Mouse (Mus musculus): ENCODE measurements around the gene Hist1h2ah.

Hist1h2ah gene

DNA sequence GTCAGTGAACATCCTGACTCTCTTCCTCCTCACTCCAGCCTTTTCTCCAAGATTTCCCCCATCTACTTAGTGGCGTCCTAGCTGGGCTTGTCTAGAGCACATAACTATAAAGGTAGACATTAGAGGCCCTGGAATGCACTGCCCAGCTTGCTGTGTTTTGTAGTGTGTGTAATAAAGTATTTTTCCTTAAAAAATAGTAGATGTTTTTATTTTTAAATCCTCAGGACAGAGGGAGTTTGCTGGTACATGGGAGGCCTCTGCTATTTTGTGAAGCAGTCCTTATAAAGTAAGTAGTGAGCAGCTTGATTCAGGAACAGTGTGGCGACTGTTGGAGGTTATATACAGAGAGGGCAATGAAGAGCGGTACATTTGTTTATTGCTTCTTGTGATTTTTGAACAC, 26.7 kb downstream of the Hist1h2ah start:
- DNase-seq (ENCODE audit: low spot score) = no peak

DNA sequence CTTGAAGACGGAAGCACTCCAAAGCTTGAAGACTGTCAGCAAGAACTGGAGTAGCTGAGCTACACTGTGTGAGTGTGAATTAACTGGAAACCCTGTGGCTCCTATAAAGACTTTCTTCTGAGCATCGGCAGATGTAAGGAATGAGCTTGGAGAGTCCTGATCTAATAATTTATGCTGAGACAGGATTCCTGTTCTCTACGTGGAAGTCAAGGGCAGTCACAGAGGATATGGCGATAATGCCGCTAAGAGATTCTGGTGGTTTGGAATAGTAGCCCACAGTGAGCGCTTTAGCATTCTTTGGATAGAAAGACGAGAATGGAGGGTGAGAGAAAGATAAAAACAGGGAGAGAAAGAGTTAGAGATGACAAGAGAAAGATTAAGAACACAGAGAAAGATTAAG, 27.5 kb downstream of the Hist1h2ah start:
- no peak for DNase-seq (ENCODE audit: low spot score)

DNA sequence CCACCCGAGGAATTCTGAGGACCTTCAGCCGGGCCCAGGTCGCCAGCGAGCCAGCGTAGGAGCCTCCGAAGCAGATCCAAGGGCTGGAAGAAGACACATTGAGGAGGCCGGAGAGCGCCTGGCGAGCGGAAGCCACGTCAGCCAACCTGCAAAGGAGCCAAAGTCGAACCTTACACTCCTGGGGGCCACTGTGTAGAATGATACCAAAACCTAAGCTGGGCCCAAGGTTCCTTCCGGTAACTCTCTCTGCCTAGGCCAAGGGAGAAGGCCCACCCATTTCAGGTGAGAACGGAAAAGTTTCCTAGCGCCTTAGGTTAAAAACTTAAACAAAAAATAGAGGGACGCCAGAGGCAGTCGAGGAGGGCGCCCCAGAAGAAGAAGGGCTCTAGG, 28.3 kb downstream of the Hist1h2ah start:
- no peak for DNase-seq (ENCODE audit: low spot score)

DNA sequence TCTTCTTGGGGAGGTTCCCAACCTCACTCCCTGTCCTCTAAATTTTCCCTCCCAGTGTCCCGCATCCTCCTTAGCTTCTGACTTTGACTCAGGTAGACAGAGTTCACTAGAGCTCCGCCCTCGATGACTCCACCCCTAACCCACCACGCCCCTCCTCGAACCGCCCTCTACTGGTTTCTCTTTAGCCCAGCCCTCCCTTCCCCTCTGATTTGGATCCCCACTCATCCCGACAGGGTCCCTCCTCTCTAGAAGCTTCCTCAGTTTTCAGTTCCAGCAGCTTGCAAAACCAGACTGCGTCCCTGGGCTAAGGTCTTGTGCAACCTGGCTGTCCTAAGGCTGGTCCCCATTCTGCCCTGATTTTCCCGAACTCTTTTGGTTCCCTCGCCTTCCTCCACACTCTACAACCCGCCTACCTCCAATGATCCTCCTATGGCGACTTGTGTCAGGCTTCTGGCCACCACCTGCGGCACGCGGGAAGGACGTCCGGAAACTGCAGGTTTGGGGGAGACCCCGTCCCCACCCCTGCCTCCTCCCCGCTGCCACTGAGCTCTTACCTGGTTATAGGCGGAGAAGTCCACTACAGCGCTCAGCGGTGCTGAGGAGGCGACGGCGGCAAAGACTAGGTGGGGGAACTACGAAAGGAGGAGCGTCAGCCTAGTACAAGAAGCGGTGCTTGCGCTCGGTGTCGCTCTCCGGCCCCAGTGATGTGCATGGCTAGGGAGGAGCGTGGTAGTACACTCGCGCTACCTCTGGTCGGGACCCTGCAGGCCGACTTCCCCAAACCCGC, 28.8 kb downstream of the Hist1h2ah start:
- DNase-seq (ENCODE audit: low spot score) = no peak

DNA sequence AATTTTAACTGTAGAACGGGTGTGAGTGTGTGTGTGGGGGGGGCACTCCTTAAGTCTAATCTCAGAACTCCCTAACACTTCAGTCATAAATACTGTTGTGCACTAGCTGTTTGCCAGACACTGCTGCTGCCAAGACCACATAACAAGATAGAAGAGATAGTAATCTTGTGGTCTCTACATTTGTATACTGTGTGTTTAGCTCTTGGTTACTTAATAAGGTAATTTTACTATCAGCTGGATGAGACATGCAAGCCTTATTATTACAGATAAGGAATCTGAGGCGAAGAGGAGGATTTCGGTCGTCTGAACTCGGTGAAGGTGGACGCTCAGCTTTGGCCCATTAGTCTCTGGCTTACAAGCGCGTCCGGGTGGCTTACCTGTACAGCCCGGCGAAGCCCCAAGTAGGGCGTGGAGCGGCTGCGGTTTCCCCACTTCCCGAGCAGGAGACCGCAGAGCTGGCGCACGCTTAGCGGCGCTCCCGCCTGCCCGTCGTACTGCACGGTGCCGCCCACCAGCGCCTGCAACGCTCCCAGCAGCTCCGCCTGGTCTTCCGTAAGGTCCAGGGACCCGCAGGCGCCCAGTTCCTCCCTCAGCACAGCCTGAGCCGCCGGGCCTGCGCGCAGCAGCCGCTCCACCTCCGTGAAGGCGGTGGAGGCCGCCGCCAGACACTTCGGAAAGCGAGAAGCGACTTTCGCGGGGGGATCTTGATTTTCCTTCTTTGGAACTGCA, 29.6 kb downstream of the Hist1h2ah start:
- DNase-seq (ENCODE audit: low spot score) = no peak

DNA sequence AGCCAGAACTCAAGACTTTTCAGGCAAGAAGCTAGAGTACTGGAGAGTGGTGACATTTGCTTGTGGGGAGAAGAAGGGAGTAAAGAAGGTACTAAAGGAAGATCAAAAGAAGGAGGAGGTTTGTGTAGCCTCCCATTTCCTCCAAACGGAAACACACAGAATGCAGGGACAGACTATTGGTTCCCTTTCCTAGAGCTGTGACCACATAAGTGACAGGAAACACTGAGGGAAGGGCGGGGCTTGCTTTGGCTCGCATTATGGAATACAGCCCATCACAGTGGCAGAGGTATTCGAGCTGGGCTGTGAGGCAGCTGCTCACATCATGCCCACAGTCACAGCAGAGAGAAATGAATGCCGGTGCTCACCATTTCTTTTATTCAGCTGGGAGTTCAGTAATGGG, 33.5 kb downstream of the Hist1h2ah start:
- no peak for DNase-seq (ENCODE audit: low spot score)

DNA sequence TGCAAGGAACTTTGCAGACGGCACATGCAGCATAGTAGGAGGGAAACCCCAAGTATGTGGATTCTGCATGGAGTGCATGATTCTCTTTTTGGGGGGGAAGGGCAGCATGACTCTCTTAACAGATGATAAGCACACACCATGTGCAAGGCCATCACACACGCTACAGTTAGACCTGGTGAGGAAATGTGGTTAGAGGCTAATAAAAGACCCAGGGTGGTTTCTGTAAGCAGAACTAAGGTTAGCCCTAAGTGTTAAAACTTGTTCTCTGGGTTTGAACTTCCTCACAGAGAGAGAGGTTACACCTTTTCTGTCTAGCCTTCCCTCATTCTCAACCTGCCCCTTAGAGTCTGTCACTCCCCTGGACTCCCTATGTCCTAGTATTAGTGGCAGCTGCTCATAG, 34.0 kb downstream of the Hist1h2ah start:
- DNase-seq (ENCODE audit: low spot score) = no peak

DNA sequence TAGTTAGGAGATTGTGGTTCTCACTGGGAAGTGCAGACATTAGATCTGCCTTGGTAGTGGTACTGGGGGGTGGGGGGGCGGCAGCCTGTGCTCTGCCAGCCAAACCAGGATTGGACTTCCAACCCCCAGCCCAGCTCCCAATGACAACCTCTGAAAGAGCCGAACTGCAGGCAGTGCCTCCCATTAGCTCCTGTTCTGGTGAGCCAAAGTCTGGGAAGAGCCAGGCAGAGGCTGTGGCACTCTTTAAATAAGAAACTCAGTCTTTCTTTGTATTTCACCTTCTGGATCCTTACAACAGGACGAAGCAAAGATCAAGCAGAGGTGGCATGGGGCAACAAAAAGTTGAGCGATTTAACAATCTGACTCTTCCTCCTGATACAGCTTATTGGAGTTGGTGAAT, 36.2 kb downstream of the Hist1h2ah start:
- no peak for DNase-seq (ENCODE audit: low spot score)

DNA sequence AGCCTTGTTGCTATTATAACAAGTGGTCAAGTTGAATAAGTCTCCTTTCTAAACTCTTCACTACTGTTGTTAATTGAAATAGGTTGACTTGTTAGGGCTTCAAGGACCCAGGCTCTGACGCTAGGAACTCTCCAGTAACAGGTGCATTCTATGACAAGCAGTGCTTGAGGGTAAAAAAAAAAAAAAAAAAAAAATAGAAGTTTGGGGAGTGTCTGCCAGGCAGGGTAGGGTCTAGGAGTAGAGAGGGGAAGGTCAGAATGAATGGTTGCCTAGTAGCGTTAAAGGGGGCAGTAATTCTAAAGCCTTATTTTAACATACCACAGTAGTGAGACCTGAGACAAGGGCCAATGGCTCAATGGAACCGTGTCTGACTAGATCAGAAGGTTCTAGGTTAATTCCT, 37.0 kb downstream of the Hist1h2ah start:
- DNase-seq (ENCODE audit: low spot score) = no peak

DNA sequence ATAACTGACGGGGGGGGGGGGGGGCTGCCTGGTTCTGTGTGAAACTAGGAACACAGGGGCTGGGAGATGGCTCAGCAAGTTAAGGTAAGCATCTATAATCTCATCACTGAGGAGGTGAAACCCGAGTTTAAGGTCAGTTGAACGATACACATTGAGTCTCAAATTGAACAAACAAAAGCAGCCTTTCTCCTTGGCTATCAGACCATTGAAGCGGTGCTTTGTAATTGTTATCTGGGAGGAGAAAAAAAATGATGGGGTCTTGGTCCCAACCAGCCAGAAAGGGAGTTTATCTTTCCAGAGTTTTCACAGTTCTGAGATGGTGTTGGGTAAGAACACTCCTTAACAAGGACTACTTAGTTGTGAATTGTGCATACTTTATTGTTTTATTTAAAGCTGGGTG, 37.5 kb downstream of the Hist1h2ah start:
- DNase-seq (ENCODE audit: low spot score) = no peak

DNA sequence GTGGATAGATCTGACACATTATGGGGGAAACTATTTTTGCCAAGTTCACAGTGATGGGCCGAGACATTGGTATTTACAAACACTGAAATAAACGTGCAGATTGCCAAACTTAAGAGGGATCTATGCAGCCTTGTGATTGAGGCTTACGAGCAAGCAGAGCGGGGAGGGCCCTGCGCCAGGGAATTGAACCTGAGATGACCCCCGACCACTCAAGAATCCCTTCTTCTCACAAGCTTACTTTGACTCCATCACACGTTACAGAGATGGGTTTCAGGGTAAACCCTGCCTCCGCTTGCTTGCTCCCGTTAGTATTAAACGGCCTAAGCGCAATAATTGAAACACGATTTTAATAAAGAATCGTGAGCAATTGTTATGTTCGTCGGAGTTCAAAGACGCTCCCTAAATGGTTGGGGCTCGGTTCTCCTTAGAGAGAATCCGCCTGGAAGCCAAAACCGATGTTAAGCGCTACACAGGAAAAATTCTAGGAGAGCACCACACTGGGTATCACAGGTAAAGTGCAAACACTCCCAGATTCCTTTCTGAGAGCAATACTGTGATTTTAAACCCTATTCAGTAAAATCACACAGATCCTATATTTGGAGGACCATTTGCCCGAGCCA, 38.1 kb downstream of the Hist1h2ah start:
- DNase-seq (ENCODE audit: low spot score) = no peak

DNA sequence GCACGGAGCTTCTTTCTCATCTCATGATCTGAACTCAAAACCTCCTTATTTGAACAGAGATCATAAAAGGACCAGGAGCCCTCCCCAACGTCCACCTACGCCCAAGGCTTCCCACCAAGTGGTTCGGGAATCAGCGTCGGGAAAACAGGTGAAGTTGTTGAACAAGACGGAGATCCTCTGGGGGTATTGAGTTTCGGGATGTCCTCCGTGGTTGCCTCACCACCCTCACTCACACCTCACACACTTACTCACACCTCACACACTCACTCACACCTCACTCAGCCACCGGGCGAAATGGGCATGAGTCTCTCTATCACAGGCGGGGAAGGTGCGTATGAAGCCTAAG, 38.6 kb downstream of the Hist1h2ah start:
- DNase-seq (ENCODE audit: low spot score) = no peak

DNA sequence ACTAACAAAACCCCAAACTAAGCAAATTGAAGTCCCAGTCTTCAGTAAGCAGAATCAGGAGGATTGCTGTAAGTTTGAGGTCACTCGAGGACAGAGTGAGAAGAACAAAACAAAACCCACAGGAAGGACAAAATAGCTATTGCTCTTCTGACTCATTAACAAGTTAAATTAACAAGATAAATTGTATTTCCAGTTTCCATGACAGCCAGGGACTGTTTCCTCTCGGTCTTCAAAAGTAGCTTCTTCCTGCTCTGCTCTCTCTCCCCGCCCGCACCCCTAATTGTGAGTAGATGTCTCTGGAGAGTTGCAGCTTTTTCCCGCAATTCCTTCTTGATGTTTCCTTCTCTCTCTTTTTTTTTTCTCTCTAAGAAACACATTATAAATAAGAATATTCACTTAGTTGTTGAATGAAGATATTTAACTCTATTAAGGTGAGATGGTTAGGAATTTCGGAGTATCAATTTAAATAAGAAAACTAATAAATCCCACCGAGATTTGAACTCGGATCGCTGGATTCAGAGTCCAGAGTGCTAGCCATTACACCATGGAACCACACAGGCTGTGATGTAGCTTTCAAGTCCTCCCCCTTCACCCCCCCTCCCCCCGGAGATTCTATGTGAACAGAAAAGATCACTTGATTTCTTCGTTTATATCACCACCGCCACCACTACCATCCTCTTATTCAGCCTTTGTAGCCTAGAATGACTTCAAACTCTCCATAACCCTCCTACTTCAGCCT, 39.1 kb downstream of the Hist1h2ah start:
- no peak for DNase-seq (ENCODE audit: low spot score)

DNA sequence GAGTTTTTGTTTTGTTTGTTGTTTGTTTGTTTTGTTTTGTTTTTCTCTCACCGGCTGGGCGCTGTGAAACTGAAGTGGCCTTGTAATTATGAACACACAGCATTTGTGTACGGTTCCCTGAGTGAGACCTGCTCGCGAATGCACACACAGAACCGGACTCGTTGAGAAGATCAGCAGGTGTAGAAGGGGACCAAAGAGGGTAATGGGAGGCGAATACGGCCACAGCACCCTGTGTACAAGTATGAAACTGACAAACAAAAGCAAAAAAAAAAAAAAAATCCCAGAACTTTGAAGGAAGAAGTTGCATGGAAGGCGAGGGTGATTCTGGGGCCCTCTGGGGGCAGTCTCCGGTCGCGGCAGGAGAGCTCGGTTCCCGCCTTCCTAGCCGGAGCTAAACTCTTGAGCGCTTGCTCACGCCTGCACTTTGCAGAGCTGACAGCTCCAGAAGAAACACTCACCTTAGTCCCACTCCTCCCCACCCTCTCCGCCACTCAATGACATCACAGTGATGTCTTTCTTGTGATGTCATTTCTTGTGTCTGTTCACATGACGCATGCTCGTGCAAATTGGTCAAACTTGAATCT, 39.9 kb downstream of the Hist1h2ah start:
- no peak for DNase-seq (ENCODE audit: low spot score)

DNA sequence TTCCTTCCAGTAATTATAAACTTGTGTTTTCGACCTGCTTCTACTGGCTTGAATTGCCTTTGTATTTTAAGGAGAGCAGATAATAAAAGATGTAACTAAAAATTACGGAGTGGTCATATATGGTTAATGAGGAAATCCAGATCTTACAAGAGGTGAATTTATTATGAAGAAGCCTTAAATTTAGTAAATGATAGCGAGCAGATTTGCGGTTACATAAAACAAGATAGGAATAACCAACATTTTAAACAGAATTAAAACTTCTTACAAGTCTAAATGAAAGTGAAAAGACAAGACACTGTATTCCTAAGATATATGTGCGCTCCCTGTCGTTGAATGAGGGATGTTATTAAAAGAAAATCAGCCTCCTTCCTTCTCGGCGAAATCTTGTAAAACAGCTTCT, 40.5 kb downstream of the Hist1h2ah start:
- no peak for DNase-seq (ENCODE audit: low spot score)

DNA sequence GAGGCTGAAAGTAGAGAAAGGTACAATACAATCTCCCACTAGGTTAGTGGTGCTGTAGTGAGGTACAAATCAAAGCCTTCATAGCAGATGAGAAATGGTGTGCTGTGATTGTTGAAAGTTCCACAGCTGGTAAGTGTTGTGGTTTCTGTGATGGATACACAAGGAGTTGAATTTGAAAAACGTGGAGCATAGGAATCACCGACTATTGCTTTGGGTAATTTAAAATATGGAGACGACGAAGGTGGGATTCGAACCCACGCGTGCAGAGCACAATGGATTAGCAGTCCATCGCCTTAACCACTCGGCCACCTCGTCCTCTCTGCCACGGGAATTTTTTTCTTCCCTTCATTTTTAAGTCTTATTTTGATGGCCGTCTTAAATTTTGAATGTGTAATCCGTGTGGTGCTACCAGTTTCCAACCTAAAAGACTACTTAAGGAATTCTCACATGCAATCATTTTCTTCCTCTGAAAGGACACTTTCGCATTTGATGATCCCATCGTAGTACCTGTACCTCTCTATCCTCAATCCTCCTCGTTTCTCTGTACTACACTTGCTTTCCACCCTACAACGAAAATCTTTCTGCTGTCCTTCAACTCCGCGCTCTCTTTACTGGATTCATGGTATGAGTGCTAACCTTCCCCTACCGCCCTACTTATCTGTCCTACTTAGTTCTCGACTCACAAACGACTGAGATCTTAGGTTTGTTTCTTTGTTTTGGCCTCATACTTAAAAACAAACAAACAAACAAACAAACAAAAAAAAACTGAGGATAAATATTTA, 41.2 kb downstream of the Hist1h2ah start:
- DNase-seq (ENCODE audit: low spot score) = no peak

DNA sequence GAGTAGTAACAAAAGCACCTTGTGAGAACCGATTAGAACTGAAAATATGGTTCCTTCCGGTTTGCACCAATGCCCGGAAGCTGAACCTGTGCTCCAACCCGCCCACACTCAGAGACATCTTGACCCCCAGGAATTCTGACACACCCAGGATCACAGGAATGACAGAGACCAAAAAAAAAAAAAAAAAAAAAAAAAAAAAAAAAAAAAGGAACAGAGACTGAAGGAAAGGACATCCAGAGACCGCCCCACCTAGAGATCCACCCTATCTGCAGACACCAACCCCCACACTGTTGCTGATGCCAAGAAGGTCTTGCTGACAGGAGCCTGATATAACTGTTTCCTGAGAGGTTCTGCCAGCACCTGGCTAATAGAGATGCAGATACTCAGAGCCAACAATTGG, 42.8 kb downstream of the Hist1h2ah start:
- DNase-seq (ENCODE audit: low spot score) = no peak
